8 mouse cellular contexts compared by ENCODE assay signal in the genomic region with DNA sequence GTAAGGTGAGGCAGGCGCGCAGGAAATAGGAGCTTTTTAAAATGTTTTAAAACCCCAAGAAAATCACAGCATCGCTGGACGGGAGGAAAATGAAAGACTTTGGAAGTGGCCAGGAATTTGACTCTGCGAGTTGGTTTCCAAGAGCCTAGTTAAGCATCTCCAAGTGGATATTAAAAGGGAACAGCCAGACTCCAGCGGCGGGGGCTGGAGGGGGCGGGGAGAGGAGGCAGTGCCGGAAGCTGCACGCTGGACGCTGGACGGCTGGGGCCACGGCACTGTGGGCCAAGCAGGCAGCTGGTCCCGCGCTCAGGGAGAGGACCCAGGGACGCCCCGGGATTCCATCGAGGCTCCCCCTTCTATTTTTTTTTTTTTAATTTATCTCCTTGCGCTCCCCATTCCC. TPM values are rescaled to one million over a fixed set of nuclear protein-coding genes. Genes with fewer than 3 reads are reported as not detected.
DNase-seq lines count a peak whose midpoint lies in the region; ATAC-seq and TF ChIP-seq lines count a peak whose summit lies in the region.

No protein-coding gene starts in this region.

- no peaks in the 10 kb centered on the region for H3K9me3 ChIP-seq in forebrain, embryonic 10.5 days
- no peaks in the 10 kb centered on the region for H3K9me3 ChIP-seq in heart, embryonic 16.5 days (replicated peaks; ENCODE audit: control insufficient read depth, low read length)
- H3K9me3 ChIP-seq in kidney, postnatal 0 days (replicated peaks; ENCODE audit: low read length) = no peaks in the 10 kb centered on the region

- no peaks in the 10 kb centered on the region for H3K36me3 ChIP-seq in forebrain, embryonic 10.5 days (replicated peaks)
- H3K36me3 ChIP-seq in heart, embryonic 16.5 days (ENCODE audit: control insufficient read depth, insufficient read depth) = no peaks in the 10 kb centered on the region
- no peaks in the 10 kb centered on the region for H3K36me3 ChIP-seq in kidney, postnatal 0 days (ENCODE audit: insufficient read depth, low read length)

- H3K4me2 ChIP-seq in heart, embryonic 16.5 days (ENCODE audit: low read depth, low read length) = peak overlapping the region; percentile 82
- H3K4me2 ChIP-seq in kidney, postnatal 0 days (ENCODE audit: low read length) = peak overlapping the region; percentile 56

- peak overlapping the region; percentile 72 for H3K27ac ChIP-seq in forebrain, embryonic 10.5 days
- 0 out of 2 replicates have a peak overlapping the region, but pooled peaks have one; percentile 15 for H3K27ac ChIP-seq in heart, embryonic 16.5 days (ENCODE audit: low read length)
- H3K27ac ChIP-seq in kidney, postnatal 0 days = peak overlapping the region; percentile 64

- DNase-seq in adrenal gland, postnatal 14 days = peak; percentile 87
- no peak for DNase-seq in forebrain, embryonic 10.5 days (ENCODE audit: extremely low spot score, low spot score)
- DNase-seq in kidney, postnatal 0 days (ENCODE audit: low spot score) = peak; percentile 81
- DNase-seq in lung, postnatal 10 days = peak; percentile 87
- peak; percentile 77 for DNase-seq in urinary bladder, postnatal 14 days (ENCODE audit: low spot score)
- DNase-seq in spleen, postnatal 14 days (ENCODE audit: low spot score in 2 of 2) = no peak
- no peak for DNase-seq in cerebellum, adult 11 months

- WGBS in forebrain, embryonic 10.5 days = 30% methylated on average over 19 of the region's 19 CpGs
- WGBS in heart, embryonic 16.5 days = 19% methylated on average over 19 of the region's 19 CpGs
- 18% methylated on average over 19 of the region's 19 CpGs for WGBS in kidney, postnatal 0 days

- peaks cover 33% of the 10 kb centered on the region for H3K27me3 ChIP-seq in forebrain, embryonic 10.5 days (ENCODE audit: poor library complexity, severe bottlenecking)
- H3K27me3 ChIP-seq in heart, embryonic 16.5 days (ENCODE audit: control insufficient read depth, insufficient read depth, low read length) = 0 out of 2 replicates have a peak, but pooled peaks cover 2% of the 10 kb centered on the region
- H3K27me3 ChIP-seq in kidney, postnatal 0 days (ENCODE audit: insufficient read depth, low read length) = no peaks in the 10 kb centered on the region

- ATAC-seq in heart, embryonic 16.5 days (replicated peaks; ENCODE audit: extremely low read depth, insufficient read depth, low FRiP score) = peak; percentile 79
- 0 out of 2 replicates have a peak, but pooled peaks have one; percentile 57 for ATAC-seq in kidney, postnatal 0 days (replicated peaks; ENCODE audit: low FRiP score, low read depth)

- peaks cover 55% of the 10 kb centered on the region for H3K4me1 ChIP-seq in forebrain, embryonic 10.5 days
- H3K4me1 ChIP-seq in heart, embryonic 16.5 days (ENCODE audit: control insufficient read depth, insufficient read depth, low read length) = peaks cover 40% of the 10 kb centered on the region
- H3K4me1 ChIP-seq in kidney, postnatal 0 days (replicated peaks; ENCODE audit: insufficient read depth, low read length) = peaks cover 15% of the 10 kb centered on the region

- no peak for TF ChIP-seq CTCF in kidney, postnatal 0 days (IDR thresholded peaks at IDR 0.05; ENCODE audit: low read depth)

- peak overlapping the region; percentile 40 for H3K4me3 ChIP-seq in forebrain, embryonic 10.5 days
- H3K4me3 ChIP-seq in heart, embryonic 16.5 days (ENCODE audit: low read length) = peak overlapping the region; percentile 47
- peak overlapping the region; percentile 26 for H3K4me3 ChIP-seq in kidney, postnatal 0 days (replicated peaks; ENCODE audit: low read depth, low read length)

- H3K9ac ChIP-seq in heart, embryonic 16.5 days (ENCODE audit: low read length) = peak overlapping the region; percentile 65
- 0 out of 2 replicates have a peak overlapping the region, but pooled peaks have one; percentile 10 for H3K9ac ChIP-seq in kidney, postnatal 0 days (ENCODE audit: low read depth, low read length)

RNA-seq across cellular contexts. Expression of a gene that starts 32.6 kb away (rescaled TPM):
- total RNA-seq in adrenal gland, postnatal 14 days (2021) = 115 and 133 TPM in 2 replicates
- polyA plus RNA-seq in forebrain, embryonic 10.5 days (2016; fragmentation: Nextera tagmentation; extraction: Ambion mirVana) = 206 and 211 TPM in 2 replicates
- polyA plus RNA-seq in heart, embryonic 16.5 days (2015; fragmentation: Nextera tagmentation; extraction: Ambion mirVana) = 64.3 and 71.0 TPM in 2 replicates
- 71.2 and 78.6 TPM in 2 replicates for polyA plus RNA-seq in kidney, postnatal 0 days (2015; fragmentation: Nextera tagmentation; extraction: Ambion mirVana)

Comparison
In these comparisons a context has a peak if more than half of its experiments do, and no peak if none do; other contexts are left out.
1. DNase-seq: peak in adrenal gland, postnatal 14 days (single experiment), kidney, postnatal 0 days (single experiment), lung, postnatal 10 days (single experiment) and urinary bladder, postnatal 14 days (single experiment); none in forebrain, embryonic 10.5 days (single experiment), spleen, postnatal 14 days (0 of 2) and cerebellum, adult 11 months (single experiment).
2. H3K27ac ChIP-seq: peak in every context shown above with its lines; median percentile 72 in forebrain, embryonic 10.5 days; 64 in kidney, postnatal 0 days; 15 in heart, embryonic 16.5 days.
3. Peak in every context shown above with its lines, with median percentiles within 50 percentile points of each other: H3K4me3 ChIP-seq.